Mouse (Mus musculus) skeletal muscle tissue, adult 2 months (tissue): ENCODE measurements around the gene Plvap.
"Not testable (repeated sequence)": the region's sequence is repeated elsewhere in the genome, so short reads cannot be mapped to it uniquely, and the experiment has no call there.

Experiments
- DNase-seq: peaks from one replicate; pipeline ENCODE4 v3.0.0-alpha.2; 2012; ENCODE audit warnings: low read depth, low spot score

Gene Plvap

DNA sequence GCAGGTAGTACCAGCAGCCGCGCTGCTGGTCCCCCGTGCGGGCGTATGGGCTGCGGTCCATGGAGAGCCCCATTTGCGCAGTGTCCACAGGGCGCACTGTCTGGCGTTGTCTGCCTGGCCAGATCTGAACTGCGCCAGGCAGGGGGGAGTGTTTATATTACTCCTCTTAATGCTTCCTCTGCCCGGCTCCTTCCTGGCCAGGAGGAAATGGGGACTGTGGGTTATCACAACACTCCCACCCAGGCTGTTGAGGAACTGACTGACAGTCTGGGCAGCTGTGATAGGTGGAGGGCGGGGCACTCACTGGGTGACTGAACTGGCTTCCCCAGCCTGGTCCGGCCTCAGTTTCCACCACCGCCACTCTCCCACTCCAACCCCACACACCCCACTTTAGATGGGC, at the start of gene Plvap:
TSS of gene Plvap (minus strand) at position 109 of the 400 bp plus-strand sequence.
- no peak for DNase-seq

DNA sequence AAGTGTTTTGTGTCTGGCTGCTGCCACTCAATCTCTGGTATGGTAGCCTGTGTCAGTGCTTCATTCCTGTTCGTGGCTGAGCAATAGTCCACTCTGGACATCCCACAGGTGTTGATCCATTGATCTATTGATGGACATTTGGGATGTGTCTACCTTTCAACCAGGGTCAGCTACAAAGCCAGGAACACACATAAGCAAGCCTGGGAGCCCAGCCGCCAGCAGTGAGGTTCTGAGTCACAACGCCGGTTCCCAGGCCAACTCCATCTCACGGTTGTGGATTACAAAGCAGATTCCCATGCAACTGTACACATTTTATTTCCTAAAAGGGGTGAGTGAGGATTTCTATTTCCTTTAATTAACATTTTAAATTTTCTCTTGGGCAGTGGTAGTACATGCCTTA, 49.2 kb upstream of the Plvap start:
- no peak for DNase-seq

DNA sequence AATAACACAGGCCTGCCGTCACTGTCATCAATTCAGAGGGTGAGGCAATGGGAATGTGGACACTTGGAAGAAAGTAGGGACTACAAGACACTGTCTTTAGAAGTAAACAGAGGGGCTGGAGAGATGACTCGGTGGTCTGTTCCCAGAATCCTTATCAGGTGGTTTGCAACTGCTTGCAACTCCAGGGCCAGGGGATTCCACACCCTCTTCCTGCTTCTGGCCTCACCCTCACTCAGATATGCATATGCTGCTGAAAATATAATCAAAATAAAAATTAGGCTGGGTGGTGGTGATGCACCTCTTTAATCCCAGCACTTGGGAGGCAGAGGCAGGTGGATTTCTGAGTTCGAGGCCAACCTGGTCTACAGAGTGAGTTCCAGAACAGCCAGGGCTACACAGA, 48.5 kb upstream of the Plvap start:
- DNase-seq, result no peak

DNA sequence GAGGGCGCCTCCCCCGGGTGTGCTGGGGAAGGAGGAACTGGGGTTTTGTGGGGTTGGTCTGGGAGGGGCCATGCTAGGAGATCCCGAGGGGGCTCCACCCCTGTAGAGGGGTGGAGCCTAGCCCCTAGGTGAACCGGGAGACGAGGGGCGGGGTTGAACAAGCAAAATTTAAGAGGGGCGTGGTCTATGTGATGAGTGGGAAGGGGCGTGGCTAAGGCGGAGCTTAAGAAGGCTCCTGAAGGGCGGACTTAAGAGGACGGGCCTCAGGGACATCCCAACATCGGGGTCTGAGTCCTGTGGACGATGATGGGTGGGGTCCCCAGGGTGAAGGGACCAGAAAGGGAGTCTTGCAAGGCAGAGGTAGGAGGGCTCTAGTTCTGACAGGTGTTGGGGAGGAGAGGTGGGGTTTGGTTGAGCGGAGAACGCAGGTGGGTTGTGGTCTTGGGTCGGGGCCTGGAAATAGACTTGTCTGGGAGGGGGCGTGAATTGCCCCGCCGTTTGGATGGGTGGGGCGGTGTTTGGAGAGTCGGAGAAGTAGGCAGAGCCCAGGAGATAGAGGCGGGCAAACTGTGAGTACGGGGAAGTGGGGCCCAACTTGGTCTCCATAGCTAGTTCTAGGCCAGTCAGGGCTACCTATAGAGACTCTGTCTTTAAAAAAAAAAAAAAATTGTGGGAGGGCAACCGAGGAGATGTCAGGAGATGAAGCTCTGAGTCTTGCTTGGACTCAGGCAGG, 47.6 kb upstream of the Plvap start:
- DNase-seq, result peak; percentile 56

DNA sequence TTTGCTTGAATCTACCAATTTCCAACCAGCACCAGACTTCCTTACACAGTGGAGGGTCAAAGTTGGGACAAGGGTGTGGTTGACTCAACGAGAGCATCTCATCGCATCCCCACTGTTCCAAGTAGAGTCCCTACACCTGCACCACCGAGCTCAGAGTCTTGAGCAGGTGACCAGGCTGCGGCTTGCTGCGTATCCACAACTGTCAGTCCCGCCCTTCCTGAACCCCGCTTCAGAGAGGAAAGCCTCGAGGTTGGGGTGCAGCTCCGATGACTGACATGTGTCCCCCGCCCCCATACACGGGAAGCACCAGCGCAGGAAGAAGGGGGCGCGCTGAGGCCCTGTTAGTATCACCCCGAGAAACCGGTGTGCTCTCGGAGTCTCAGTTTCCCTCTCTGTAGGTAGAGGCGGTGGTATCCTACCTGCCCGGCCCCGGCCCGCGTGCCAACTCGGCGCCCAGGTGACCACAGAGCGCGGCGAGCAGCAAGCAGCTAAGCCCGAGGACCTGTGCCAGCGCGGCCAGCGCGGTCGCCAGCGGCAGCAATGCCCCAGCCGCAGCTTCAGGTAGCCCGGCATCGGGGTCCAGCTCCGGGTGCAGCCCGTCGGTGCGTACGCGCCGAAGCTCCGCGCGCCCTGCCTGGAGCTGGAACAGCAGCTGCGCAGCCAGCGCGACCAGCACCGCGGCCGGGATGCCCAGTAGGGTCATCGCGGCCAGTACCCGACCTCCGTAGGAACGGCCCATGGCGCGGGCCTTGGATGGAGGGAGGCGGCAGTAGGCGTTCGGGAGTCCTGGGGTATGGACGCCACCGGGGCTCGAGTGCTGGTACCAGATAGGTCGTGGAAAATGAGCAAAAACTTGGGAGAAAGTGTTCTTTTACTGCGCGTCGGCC, 46.8 kb upstream of the Plvap start, which contains the start of gene Tmem221:
TSS of gene Tmem221 (minus strand) at position 801 of the 887 bp plus-strand sequence.
- no peak for DNase-seq

DNA sequence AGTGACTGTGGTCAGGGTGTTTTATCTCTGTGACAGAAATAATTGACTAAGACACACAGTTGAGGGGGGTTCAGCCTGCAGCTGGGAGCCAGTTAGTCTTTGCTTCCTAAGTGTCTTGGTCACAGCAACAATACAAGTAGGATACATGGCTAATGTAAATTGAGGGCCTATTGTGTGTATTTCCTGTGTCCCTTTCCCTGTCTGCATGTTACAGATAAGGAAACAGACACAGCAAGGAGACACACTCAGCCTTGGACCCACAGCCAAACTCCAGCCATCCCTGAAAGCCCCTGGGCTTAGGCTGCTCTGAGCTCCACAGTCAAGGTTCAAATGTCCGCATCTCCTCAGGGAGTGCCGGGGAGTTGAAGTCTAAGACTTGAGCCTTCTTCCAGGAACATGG, 43.1 kb upstream of the Plvap start:
- DNase-seq, result no peak

DNA sequence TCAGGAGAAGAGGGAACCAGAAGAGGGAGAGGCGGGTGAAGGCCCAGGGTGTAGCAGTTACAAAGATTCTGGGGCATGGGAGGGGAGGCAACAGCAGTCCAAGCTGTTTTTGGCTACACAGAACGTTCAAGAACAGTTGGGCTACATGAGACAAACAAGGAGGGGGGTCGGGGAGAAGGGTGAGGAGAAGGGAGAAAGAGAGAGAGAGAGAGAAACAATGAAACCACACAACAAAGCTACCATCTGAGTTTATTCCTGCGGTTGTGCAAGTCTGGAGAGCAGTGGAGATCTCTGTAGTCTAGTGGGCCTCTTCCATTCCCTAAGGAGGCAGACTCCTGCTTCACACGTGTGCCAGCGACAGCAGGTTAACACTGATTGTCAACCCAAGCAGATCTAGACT, 42.4 kb upstream of the Plvap start:
- no peak for DNase-seq

DNA sequence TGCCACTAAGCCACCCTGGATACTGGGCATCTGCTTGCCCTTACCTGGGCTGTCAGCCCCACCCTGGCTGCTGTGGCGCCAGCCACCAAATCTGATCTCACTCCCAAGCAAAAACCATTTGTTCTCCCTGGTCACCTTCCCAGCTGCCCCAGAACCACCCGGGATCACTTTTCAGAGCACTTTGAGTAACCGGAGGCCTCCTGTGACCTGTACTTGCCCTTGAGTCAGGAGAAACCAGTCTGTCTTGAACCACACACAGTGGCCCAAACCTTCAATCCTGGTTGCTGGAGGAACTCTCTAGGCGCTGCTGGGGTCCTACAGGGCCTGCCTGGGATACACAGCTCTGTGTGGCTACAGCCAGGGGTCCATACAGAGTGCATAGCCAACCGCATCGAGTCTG, 41.2 kb upstream of the Plvap start:
- DNase-seq, result no peak

DNA sequence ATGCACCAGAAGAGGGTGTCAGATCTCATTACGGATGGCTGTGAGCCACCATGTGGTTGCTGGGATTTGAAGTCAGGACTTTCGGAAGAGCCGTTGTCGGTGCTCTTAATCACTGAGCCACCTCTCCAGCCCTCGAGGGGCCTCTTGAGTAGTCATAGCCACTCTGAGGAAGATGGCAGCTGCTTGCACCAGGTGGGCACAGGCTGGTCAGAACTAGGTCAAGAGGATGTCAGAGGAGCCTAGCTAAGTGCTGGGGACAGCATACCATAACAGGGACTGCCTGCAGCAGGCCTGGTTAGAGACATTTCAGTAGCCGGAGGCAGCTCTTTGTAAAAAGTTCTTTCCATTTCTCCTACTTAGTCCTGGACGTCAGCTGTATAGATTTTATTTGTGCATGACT, 39.2 kb upstream of the Plvap start:
- DNase-seq, result no peak

DNA sequence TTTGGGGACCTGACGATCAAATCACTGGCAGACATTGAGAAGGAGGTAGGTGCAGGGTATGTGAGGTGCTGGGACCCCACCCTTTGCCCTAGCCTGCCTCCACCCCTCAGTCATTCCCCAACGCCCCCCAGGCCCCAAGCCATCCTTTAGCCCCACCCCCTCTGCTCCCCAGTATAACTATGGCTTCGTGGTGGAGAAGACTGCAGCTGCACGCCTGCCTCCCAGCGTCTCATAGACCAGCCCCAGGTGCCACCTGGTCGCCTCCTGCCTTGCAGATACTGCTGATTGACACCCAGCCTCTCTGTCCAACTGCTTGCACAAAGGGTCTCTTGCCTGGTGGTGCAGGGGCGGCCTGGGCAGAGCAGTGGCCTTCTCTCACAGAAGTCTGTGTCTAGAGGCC, 36.0 kb upstream of the Plvap start:
- DNase-seq, result no peak

DNA sequence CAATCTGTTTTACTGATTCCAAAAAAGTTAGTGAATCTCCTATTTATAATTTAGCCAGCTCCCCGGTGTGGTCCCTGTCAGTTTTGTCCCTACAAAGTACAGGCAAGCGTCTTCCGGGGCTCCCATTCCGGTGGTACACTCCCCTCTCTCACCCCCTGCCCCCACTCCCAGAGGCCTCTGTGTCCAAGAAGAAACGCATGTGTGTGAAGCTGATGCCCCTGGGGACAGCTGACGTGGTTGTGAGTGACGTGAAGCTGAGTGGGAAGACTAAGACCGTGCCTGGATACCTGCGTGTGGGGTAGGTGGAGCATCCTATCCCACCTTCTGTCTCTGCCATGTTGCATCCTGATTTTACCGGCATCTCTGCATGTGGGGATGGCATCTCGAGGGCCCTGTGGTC, 33.5 kb upstream of the Plvap start:
- no peak for DNase-seq

DNA sequence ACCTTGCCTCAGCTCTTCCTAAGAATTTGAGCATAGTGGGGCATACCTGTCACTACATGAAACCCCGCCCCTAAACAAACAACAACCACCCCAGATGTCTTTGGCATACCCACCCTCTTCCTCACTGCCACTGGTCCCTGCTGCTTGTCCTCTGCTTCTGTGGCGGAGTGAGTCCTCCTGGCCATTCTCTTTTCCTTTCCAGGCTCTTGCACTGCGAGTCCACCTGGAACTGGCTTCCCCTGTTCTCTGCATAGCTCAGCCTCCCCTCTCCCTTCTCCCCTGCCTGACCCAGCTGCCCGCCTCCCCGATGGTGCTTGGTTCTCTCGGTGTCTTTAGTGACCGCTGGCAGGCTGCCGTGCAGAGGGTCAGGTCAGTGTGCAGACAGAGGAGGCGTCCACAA, 32.2 kb upstream of the Plvap start:
- DNase-seq, result no peak

DNA sequence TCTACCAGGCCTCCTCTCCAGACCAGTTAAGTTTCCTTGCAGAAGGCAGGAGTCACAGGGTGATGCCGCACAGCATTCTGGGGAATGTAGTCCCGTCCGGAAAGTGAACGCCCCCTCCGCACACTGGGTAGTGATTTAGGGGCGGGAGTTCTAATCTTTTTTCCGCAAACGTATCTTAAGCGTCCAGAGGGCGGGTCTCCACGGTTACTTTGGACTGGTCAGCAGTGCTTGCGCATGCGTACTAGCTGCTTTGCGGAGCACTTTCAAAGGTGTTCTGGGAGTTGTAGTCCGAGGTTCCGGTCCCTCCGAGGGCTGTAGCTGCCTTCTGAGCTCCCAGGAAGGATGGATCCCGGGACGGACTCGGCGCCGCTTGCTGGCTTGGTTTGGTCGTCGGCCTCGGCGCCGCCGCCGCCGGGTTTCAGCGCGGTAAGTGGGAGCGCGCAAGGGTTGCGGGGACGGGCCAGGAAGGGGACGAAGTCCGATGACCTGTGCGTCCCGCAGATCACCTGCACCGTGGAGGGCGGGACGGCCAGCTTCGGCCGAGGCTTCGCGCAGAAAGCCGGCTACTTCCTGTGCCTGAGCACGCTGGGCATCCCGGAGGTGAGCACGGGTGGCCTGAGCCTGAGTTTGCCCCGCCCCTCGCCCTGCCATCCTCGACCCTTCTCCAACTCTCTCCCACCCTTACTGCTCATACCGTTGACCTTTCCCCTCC, 31.2 kb upstream of the Plvap start, which contains the start of gene Mvb12a:
TSS of gene Mvb12a (plus strand) at position 291 of the 712 bp plus-strand sequence.
- peak; percentile 100 for DNase-seq

DNA sequence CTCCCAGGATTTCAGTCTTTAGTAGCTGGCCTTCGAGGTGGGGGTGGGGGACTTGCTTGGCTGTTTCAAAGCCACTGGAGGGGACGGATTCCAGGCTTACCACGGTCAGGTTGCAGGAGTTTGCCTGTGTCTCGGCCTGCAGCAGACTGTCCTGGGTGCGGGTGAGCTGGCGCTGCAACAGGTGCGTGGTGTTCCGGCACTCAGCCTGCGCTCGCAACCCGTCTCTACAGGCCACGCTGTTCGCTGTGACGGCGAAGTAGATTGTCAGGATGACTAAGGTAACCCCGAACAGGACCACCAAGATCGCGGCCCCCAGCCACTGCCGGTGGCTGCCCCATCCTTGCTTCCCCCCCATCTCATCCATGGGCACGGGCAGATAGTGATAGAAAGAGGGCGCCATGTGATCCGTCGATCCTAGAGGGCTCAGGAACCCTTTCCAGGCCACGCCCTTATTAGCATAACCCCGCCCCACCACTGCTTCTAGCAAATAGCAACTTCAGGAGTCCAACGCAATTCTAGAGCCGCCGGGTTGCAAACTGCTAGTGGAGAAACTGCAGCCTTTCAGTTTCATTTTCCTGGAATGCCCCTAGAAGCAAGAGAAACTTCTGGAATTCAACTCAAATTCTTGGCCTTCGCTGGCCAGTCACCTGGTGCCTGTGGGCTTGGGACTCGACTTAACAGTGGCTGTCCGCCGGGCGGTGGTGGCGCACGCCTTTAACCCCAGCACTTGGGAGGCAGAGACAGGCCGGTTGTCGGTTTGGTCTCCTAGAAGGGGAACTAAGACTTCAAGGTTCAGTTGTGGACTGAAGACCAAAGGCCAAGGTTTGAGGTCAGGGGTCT, 25.7 kb upstream of the Plvap start, which contains the start of gene Bst2:
TSS of gene Bst2 (minus strand) at position 429 of the 840 bp plus-strand sequence.
- peak; percentile 83 for DNase-seq

DNA sequence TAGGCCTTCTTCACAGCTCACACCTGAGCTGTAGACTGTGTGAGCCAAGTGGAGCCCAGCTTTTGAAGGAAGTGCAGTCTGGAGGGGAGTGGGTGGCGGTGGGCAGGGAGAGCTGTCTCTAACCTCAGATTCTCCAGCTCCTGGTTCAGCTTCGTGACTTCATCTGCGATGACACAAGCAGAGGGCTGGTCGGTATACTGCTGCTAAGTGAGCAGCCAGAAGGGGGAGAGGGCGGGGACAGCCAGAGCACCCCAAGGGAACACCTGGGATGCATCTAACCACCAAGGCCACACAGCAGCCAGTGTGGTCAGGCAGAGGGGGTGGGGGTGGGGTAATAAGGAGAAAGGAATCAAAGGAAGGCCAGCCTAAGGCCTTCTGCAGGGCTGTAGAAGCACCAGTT, 24.1 kb upstream of the Plvap start:
- no peak for DNase-seq

DNA sequence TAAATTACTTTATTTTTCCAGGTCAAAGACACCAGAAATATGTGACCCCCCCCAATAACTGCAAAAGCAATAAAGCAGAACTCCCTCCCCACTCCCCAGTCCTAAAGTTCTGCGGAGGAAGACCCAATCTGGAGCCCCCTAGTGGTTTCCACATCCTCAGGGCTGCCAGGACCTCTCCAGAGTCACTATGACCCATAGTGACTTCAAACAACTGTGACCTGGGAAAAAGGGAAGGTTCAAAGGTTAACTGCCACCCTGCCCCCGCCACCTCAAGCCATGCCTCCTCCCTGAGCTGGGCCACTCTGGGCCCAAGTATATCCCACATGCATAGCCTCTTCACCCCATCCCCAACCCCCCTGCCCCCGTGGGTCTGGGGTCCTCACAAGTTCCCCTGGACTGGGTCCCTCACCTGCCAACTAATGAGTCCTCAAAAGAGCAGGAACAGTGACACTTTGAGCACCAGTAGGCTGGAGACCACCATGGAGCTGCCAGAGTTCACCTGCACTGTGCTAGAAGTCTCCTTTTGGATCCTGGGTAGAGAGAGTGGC, 22.8 kb upstream of the Plvap start:
- DNase-seq, result no peak

DNA sequence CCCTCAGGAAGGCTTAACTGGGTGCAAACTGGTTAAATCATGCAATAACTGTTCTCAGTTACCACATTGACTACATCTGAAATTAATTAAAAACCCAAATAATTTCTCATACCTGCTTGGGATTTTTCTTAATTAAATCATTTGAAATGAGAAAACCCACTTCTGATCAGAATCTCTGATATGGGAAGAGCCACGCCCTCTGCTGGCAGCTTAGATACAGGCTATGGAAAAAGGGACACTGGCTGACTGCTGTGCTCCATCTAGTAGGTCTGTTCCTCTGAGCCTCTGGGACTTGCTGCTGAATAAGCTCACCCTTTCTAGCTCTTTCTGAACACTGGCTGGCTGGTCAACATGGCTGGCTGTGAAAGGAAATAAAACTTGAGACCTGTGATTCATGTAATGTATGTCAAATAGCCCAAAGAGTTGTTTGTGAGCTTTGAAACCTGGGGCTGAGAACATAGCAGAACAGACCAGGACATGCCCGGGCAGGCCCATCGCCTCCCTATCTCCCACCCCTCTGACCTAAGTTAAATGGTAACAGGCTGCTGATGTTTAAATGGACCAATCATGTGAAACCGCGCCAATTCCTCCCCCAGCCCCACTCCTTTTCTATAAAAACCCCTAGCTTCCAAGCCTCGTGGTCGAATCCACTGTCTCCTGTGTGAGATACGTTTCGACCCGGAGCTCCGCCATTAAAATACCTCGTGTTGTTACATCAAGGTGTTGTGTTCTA, 19.3 kb upstream of the Plvap start:
- not testable (repeated sequence) for DNase-seq

DNA sequence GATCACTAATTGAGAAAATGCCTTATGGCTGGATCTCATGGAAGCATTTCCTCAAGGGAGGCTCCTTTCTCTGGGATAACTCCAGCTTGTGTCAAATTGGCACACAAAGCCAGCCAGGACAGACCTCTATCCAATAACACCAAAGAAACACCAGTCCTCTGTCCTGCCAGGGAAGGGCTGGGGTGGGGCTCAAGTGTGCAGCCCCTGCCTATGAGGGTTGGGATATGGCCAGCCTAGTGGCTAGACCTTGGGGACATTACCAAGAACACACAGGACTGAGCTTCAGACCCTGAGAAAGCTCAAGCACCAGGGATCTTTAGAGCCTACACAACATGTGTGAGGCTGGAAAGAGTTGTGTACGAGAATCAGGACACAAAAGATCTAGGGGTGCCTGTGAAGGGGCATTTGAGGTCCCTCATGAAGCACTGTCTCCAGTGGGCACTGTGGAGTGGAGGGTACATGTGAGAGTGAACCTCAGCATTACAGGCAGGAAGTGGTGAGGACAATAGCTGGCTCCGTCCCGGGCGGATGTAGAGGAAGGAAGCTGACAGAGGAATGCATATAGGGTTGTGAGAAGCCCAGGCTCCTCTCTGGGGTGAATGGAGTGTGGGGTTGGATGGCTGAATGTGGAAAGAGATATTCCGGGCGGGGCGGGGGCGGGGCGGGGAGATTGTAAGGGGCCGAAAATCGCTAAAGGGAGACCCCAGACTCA, 17.0 kb upstream of the Plvap start:
- DNase-seq, result no peak

DNA sequence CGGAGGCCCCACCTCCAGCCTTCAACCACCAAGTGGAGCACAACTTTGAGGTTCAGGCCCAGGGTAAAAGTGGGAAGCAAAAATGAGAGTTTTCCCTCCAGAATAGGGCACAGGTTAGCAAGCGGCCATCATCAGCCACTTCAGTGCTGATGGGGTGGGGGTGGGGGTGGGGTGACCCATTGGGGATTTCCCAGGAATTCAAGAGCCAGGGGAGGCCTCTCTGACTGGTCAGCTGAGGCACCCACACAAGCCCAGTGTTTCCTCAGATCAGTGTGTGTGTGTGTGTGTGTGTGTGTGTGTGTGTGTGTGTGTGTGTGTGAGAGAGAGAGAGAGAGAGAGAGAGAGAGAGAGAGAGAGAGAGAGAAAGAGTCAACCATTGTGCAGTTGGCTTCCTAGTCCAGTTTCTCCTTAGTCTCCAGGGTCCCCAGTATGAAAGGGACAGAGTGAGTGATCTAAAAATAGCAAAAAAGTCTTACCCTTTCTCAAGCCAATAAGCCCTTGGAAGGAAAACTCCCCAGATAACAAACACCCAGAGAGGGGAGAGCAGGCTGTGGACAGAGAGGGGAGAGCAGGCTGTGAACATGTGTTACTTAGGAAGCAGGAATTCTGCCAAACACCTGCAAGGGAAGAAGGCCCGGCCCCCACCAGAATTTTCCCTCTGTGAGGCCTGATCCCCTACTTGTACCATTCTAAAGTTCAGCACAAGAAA, 15.8 kb upstream of the Plvap start:
- no peak for DNase-seq
